Mouse (Mus musculus) stomach, embryonic 14.5 days (tissue): Measurements from ENCODE around the gene Trim26. TPM values are rescaled to one million over a fixed set of nuclear protein-coding genes. Genes with fewer than 3 reads are reported as not detected.
"Not testable (repeated sequence)": the region's sequence is repeated elsewhere in the genome, so short reads cannot be mapped to it uniquely, and the experiment has no call there.

Source experiments
- ATAC-seq: fragments of 200-750 bp; cut with Nextera tagmentation; 2 replicates; pipeline ENCODE4 v1.8.0; 2017; ENCODE audit warnings: low read depth, moderate TSS enrichment; ENCODE audit not compliant: insufficient number of reproducible peaks, insufficient read depth, low FRiP score
- H3K27ac ChIP-seq: fragments of 300-500 bp; sonication (generic); 2 replicates; pipeline ENCODE4 v1.5.1; 2014; ENCODE audit warnings: mild to moderate bottlenecking, low read length, moderate library complexity, mixed read lengths
- H3K27me3 ChIP-seq: fragments of 300-500 bp; sonication (generic); 2 replicates; pipeline ENCODE4 v1.6.1; 2014; ENCODE audit warnings: low read length, control low read depth, mixed read lengths; ENCODE audit not compliant: control insufficient read depth, insufficient read depth
- H3K36me3 ChIP-seq: fragments of 300-500 bp; sonication (generic); 2 replicates; pipeline ENCODE4 v1.6.1; 2014; ENCODE audit warnings: mild to moderate bottlenecking, control low read depth, low read length, moderate library complexity, mixed read lengths; ENCODE audit not compliant: control insufficient read depth, insufficient read depth
- H3K4me1 ChIP-seq: fragments of 300-500 bp; sonication (generic); 2 replicates; pipeline ENCODE4 v1.6.1; 2014; ENCODE audit warnings: low read length, control low read depth, mixed read lengths; ENCODE audit not compliant: control insufficient read depth, insufficient read depth
- H3K4me2 ChIP-seq: fragments of 300-500 bp; sonication (generic); replicated peaks from 2 replicates; pipeline ENCODE4 v1.6.1; 2014; ENCODE audit warnings: low read depth, low read length, control low read depth
- H3K4me3 ChIP-seq: fragments of 300-500 bp; sonication (generic); 2 replicates; pipeline ENCODE4 v1.5.1; 2014; ENCODE audit warnings: low read depth, low read length, control low read depth
- H3K9ac ChIP-seq: fragments of 300-500 bp; sonication (generic); replicated peaks from 2 replicates; pipeline ENCODE4 v1.6.1; 2014; ENCODE audit warnings: low read depth, mild to moderate bottlenecking, control low read depth, low read length, moderate library complexity, mixed read lengths
- H3K9me3 ChIP-seq: fragments of 300-500 bp; sonication (generic); 2 replicates; pipeline ENCODE4 v1.6.1; 2016; ENCODE audit warnings: low read depth, low read length, control low read depth; ENCODE audit not compliant: control insufficient read depth
- WGBS: fragments of 180-500 bp; shearing (Covaris S2); extraction: QIAGEN DNeasy Blood & Tissue Kit; methylation state at CpG from one replicate; pipeline ENCODE4 v1.1.7; 2014; 5-methylcytosine and 5-hydroxymethylcytosine counted together
- polyA plus RNA-seq: library from polyadenylated mRNA; unstranded; fragments of >200 nt; fragmentation: Nextera tagmentation; extraction: Ambion mirVana; gene quantifications from 2 replicates; pipeline ENCODE4 v1.2.1, GENCODE M21; 2014

Gene Trim26
- polyA plus RNA-seq, 1 experiment from 2014 or later: 42.7 TPM

GRCm38 (mm10) chr17:36883350-36883749 lies 46.4 kb downstream of the Trim26 start:
- Histone ChIP-seq H3K9me3 (no peaks in the 10 kb centered on the region), H3K9ac (no peak overlapping the region), H3K27ac (no peak overlapping the region), H3K4me2 (no peak overlapping the region), H3K27me3 (no peaks in the 10 kb centered on the region), H3K36me3 (no peaks in the 10 kb centered on the region), H3K4me3 (no peak overlapping the region), H3K4me1 (no peaks in the 10 kb centered on the region)
- ATAC-seq: no peak
- WGBS: 61% methylated on average over 2 of the region's 2 CpGs

- Histone ChIP-seq H3K27me3 (no peaks in the 10 kb centered on the region), H3K9ac (no peak overlapping the region), H3K9me3 (no peaks in the 10 kb centered on the region), H3K4me3 (no peak overlapping the region), H3K36me3 (no peaks in the 10 kb centered on the region), H3K4me2 (no peak overlapping the region), H3K4me1 (no peaks in the 10 kb centered on the region), H3K27ac (no peak overlapping the region)
- 92% methylated on average over 12 of the region's 12 CpGs for WGBS
- ATAC-seq: no peak
These were observed 48.3 kb downstream of the Trim26 start for GRCm38 (mm10) chr17:36885132-36885790.

DNA sequence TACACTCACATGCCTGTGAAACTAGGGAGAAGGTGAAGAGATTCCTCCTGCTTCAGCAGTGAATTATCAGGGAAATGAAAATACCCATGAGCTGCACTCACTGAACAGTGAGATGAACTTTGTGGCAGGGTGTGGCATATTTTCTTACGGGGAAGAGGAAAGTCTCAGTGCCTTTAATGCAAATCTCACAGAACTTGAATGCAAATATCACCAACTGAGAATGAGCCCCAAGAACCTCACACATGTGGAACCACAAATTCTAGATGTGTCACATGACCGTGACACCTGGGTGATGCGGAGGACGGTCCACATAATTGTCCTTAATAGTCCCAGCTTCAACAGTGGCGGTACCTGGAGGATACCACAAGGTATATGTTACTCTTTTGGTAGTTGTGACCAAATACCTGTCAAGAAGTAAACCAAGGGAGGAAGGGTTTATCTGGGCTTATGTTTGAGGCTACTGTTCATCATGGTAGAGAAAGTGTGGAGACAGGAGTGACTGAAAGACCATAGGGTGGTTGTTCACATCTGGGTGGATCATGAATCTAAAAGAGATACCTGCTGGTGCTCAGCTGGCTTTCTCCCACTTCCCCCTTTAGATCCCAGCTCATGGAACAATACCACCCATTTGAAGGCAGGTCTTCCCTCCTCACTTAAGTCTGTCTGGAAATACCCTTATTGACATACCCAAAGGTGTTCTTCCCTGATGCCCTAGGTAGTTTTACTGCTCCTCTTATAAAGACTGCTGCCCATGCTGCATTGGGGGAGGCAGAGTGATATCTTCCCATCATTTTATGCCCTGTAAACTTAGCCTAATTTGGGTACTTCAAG lies 53.4 kb downstream of the Trim26 start, which contains the start of gene Trim40:
TSS of gene Trim40 (minus strand) at position 51 of the 831 bp plus-strand sequence.
- Histone ChIP-seq H3K4me2 (no peak within 1 kb of the TSS), H3K9ac (no peak within 1 kb of the TSS), H3K4me1 (no peaks in the 10 kb centered on the region), H3K27ac (no peak within 1 kb of the TSS), H3K27me3 (no peaks in the 10 kb centered on the region), H3K9me3 (no peaks in the 10 kb centered on the region), H3K36me3 (no peaks in the 10 kb centered on the region), H3K4me3 (no peak within 1 kb of the TSS)
- WGBS: 85% methylated on average over 5 of the region's 5 CpGs
- ATAC-seq: no peak

DNA sequence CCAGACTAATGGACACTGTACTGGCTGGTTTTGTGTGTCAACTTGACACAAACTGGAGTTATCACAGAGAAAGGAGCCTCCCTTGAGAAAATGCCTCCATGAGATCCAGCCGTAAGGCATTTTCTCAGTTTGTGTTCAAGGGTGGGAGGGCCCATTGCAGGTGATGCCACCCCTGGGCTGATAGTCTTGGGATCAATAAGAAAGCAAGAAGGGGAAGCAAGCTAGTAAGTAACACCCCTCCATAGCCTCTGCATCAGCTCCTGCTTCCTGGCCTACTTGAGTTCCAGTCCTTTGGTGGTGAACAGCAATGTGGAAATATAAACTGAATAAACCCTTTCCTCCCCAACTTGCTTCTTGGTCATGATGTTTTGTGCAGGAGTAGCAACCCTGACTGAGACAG lies 54.6 kb downstream of the Trim26 start:
- H3K9me3 ChIP-seq, H3K27ac ChIP-seq, H3K36me3 ChIP-seq, ATAC-seq, H3K4me2 ChIP-seq, H3K4me1 ChIP-seq, H3K4me3 ChIP-seq, H3K9ac ChIP-seq, H3K27me3 ChIP-seq: not testable (repeated sequence)
- WGBS: 85% methylated on average over 1 of the region's 1 CpGs

DNA sequence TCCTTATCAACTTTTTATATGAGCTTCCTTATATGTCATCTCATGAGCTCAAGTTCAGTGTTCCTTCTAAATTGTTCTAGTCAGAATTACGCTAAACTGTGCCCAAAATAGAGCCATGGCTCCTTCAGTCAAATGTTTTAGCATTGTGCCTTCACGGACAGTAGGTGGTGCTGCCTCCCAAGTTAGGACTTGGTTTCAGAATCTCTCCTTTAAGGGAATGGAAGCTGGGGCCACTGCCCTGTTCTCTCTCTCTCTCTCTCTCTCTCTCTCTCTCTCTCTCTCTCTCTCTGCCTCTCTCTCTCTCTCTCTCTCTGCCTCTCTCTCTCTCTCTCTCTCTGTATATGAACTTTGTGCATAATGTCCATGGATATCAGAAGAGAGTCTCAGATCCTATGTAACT lies 55.4 kb downstream of the Trim26 start:
- H3K36me3 ChIP-seq: no peaks in the 10 kb centered on the region
- no peak overlapping the region for H3K27ac ChIP-seq
- H3K4me3 ChIP-seq: no peak overlapping the region
- 4% methylated on average over 2 of the region's 2 CpGs for WGBS
- H3K27me3 ChIP-seq: no peaks in the 10 kb centered on the region
- no peaks in the 10 kb centered on the region for H3K4me1 ChIP-seq
- no peak overlapping the region for H3K4me2 ChIP-seq
- ATAC-seq: no peak
- H3K9me3 ChIP-seq: no peaks in the 10 kb centered on the region
- no peak overlapping the region for H3K9ac ChIP-seq

GRCm38 (mm10) chr17:36893387-36893786 lies 56.5 kb downstream of the Trim26 start:
- 55% methylated on average over 5 of the region's 5 CpGs for WGBS
- no peak overlapping the region for H3K9ac ChIP-seq
- no peaks in the 10 kb centered on the region for H3K27me3 ChIP-seq
- no peaks in the 10 kb centered on the region for H3K36me3 ChIP-seq
- H3K4me1 ChIP-seq: no peaks in the 10 kb centered on the region
- H3K4me2 ChIP-seq: no peak overlapping the region
- H3K9me3 ChIP-seq: no peaks in the 10 kb centered on the region
- no peak overlapping the region for H3K27ac ChIP-seq
- no peak overlapping the region for H3K4me3 ChIP-seq
- no peak for ATAC-seq

DNA sequence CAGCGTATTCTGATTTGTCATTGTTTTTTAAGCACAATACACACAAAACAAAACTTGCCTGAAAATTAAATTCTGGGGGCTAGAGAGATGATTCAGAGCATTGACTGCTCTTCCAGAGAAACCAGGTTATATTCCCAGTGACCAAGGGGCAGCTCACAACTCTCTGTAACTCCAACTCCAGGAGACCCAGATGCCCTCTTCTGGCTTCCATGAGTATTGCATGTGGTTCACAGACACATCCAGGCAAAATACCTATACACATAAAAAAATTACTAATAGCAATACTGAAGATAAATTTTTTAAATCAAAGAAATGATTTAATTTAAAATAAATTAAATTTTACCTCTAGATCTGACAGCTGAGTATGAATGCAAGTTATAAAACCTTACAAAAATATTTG lies 59.6 kb downstream of the Trim26 start:
- no peak overlapping the region for H3K9ac ChIP-seq
- H3K36me3 ChIP-seq: no peaks in the 10 kb centered on the region
- no peaks in the 10 kb centered on the region for H3K9me3 ChIP-seq
- H3K4me1 ChIP-seq: no peaks in the 10 kb centered on the region
- no peak for ATAC-seq
- H3K4me3 ChIP-seq: no peak overlapping the region
- H3K4me2 ChIP-seq: no peak overlapping the region
- H3K27me3 ChIP-seq: no peaks in the 10 kb centered on the region
- no peak overlapping the region for H3K27ac ChIP-seq
- 93% methylated on average over 1 of the region's 1 CpGs for WGBS

DNA sequence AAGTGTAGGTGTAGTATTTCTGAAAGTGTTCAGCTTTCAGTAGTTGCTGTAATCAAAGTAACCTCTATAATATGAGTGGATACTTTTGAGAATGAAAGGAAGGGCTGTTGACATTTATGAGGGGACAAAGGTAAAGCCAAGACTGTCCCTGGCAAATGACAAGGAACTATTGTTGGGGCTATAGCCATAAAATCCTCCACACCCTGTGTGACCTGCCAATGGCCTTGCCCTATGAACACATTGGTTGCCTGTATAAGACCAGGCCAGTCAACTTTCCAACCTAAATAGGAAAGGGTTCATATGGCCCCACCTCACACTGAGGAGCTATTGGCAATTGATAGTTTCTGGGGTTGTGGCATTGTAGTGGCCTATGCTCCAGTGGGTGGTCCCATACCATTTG lies 60.1 kb downstream of the Trim26 start:
- Histone ChIP-seq H3K4me3 (no peak overlapping the region), H3K4me2 (no peak overlapping the region), H3K9me3 (no peaks in the 10 kb centered on the region), H3K27ac (no peak overlapping the region), H3K9ac (no peak overlapping the region), H3K27me3 (no peaks in the 10 kb centered on the region), H3K4me1 (no peaks in the 10 kb centered on the region), H3K36me3 (no peaks in the 10 kb centered on the region)
- ATAC-seq: no peak
